Mouse (Mus musculus): ENCODE measurements around the gene Itgb4.

Gene Itgb4

DNA sequence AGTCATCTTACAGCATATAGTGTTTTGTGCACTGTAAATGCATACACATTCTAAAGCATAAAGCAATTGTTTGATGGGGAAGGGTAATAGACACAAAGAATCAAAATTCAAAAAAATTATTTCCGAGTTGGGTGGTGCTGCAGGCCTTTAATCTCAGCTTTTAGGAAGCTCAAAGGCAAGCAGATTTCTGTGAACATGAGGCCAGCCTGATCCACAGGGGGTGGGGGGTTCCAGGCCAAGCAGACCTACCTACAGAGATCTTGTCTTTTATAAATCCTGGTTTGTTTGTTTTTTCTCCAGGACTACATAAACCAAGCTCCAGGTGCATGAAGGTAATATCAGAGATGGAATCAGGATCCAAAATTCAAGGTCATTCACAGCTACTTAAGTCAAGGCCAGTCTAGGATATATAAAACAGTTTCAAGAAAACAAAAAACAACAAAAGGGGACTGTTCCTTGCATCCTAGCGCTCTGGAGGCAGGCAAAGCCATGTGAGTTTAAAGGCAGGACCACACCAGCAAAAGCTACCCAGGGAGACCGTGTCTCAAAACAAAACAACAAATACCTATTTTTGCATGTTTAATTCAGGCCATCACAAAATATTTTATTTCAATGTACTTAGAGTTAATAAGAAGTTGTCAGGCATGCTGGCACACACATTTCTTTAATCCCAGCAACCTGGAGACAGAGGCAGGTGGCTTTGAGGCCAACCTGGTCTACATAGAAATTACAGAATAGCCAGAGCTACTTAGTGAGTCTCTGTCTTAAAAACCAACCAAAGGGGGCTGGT is 50.7 kb downstream of the Itgb4 start:
- DNase-seq (ENCODE audit: extremely low spot score, low read depth, low spot score), result no peak

DNA sequence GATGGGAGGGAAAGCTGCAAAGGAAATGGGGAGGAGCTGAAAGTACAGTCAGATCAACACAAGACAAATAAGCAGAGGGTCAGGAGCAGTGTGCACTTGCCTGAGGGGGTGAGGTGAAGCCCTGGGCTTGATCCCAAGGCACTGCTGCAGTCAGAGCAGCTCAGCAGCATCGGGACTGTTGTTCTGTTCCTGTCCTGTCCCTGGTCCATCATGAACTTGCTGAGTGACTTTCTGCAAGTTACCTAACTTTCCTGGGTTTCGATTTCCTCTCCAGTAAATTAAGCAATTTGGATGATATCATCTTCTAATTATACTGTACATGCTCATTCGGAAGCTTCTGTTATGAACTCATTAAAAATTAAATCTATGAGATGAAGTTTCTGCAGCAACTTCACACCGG is 53.2 kb downstream of the Itgb4 start, which contains the start of gene H3f3b:
Gene H3f3b, minus strand, starts transcription at position 207 of the 400 bp plus-strand sequence.
- DNase-seq (ENCODE audit: extremely low spot score, low read depth, low spot score), result no peak

DNA sequence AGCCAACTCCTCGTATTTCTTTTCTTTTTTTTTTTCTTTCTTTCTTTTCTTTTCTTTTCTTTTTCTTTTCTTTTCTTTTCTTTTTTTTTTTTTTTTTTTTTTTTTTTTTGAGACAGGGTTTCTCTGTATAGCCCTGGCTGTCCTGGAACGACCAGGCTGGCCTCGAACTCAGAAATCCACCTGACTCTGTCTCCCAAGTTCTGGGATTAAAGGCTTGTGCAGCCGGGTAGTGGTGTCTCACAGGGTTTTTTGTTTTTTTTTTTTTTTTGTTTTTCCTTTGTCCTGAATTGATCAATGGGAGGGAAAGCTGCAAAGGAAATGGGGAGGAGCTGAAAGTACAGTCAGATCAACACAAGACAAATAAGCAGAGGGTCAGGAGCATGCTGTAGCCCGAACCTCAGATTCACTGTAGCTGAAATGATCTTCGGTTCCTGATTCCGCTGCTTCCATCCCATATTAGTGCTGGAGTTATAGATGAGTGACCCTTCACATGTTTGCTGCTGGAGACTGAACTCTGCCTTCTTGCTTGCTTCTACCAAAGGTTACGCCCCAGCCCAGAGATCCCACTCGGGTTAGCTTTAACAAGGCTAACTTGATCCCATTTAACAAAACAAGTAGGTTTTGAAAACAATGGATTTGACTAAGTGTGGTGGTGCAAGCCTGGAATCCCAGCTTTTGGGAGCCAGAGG is 53.8 kb downstream of the Itgb4 start:
- no peak for DNase-seq (ENCODE audit: extremely low spot score, low read depth, low spot score)

DNA sequence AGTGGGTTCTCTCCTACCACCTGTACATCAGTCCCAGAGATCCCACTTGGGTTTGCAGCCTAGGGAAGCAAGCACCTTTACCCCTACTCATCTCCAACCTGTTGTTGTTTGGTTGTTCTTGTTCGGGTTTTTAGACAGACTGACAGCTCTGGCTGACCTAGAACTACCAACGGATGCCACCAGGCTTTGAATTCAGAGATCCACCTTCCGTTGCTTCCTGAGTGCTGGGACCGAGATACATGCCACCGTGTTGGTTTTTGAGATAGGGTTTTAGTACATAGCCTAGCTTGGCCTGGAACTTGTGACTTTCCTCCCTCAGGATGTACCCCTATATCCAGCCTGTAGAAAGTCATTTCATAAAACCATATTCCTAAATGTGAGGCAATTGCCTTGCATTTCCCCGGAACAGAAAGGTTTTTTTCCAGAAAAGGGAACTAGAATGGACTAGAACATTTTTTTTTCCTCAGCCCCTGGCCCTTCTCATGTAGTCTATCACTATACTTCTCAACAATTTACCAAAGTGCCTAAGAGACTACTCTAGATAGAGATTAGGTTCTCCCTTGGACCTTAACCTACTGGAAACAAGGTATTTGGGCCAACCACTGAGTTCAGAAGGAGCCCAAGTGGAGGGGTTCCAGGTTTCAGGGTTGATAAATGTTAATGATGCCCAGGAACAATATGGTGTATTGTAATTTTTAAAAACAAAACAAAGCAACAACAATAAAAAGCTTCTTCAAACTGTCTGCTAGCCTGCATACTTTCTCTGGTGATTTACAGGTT is 54.8 kb downstream of the Itgb4 start:
- no peak for DNase-seq (ENCODE audit: extremely low spot score, low read depth, low spot score)

DNA sequence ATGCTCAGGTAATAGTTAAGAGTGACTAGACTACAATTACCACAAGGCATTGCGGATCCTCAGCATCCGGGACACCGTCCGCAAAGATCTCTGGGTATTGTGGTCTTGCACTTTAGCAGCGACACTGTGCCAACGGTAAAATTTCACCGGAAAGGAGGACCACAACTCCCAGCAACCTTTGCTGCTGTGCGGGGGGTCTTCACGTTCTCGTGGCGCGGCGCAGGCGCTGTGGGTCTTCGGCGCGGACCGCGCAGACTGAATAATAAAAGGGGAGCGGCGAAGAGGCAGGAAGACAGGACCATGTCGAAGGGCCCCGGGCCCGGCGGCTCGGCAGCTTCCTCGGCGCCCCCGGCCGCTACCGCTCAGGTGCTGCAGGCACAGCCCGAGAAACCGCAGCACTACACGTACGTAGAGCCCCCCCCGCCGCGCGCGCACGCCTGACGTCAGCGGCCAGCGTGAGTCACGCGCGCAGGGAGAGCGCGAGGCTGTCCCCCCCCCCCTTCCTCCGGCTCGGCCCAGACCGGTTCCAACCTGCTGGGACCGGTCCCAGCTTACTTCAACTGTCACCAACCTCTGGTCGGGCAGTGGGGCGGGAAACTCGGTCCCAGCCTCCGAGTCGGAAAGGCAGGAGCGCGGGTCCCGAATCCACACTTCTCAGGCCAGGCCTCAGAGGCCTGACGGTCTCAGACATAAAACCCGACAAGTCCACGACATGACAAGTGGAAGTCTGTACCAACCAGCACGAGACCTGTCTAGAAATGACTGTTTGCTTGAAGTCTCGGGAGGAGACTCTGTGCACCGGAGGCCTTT is 55.8 kb downstream of the Itgb4 start, which contains the start of gene Unk:
Gene Unk, plus strand, starts transcription at position 235 of the 810 bp plus-strand sequence.
- peak; percentile 95 for DNase-seq (ENCODE audit: extremely low spot score, low read depth, low spot score)

DNA sequence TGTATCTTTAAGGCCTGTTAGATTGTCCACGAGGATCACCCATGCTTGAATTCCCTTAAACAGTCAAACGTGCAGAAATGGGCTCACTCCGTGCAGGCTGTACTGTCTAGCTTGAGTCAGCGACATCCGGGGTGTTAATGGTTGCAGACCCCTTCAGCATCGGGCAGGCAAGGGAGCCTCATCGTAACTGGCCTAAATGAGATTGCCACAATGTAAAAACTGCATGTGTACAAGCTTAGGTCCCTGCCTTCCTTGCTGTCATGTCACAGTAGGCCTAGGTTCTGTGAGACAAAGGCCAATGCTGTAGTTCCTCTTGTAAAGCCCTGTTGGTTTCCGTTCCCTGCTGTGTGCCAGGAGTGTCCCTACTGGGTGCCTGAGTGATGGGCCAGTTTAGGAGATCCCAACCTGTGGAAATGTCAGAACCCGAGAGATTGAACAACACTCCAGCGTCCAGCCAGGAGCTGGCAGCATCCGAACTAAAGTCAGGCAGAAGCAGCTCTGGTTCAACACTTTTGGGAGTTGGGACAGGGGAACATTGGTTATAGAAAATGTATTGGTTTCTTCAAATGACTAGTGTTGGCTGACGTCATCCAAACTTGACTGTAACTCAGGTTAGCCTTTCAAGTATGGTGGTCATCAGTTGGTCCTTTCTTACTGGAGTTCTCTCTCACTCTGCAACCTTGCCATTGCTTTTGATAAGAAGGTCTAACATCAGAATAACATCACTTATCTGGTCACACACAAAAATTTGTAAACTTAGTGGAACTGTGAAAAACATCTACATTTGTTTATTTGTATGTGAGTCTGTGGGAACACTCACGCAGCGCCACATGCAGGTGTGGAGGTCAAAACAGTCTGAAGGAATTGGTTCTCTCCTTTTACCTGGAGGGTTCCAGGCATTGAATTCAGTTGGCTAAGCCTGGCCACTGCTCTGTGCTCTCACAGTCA is 56.7 kb downstream of the Itgb4 start:
- DNase-seq (ENCODE audit: extremely low spot score, low read depth, low spot score), result no peak

DNA sequence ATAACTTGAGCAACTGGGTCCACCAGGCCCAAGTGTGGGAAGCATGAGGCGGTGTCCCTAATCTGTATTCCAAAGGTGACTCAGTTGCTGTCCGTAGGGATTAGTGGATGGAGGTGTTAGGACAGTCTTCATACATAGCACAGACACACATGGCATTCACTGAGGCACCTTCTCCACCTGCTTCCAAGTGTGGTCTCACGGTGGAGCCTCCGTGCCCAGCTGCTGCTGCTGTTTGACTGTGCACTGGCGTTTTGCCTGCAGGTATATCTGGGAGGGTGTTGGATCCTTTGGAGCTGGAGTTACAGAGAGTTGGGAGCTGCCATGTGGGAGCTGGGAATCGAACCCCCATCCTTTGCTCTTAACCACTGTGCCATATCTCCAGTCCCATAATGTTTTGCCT is 60.1 kb downstream of the Itgb4 start:
- no peak for DNase-seq (ENCODE audit: extremely low spot score, low read depth, low spot score)

DNA sequence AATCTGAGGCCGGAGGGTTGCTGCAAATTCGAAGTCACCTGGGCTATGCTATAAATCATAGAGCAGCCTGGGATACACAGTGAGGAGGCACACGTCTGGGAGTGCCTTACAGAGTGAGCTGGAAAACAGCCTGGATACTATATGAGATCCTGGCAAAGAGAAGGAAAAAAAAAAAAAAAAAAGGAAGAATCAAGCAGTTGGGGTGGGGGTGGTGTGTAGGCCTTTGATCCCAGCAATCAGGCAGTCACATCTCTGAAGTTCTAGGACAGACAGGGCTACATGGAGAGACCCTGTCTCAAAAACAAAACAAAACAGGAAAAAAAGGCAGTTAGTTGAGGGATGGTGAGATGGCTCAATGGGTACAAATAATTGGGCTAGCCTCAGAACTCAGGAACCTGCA is 62.2 kb downstream of the Itgb4 start:
- DNase-seq (ENCODE audit: extremely low spot score, low read depth, low spot score), result no peak

DNA sequence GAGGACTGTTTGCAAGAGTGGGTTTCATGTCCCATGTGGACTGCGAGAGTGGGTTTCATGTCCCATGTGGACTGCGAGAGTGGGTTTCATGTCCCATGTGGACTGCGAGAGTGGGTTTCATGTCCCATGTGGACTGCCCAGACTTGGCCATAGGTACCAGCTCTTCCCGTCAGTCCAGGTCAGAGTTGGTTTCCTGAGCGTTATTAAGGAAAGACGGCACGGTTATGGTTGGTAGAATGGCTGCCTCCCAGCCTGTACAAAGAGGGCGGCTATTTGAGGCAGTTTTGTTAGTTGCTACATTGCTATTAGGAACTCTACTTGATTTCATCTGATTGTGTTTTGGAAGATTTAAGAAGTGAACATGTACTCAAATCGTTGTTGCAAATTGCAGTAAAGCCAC is 63.3 kb downstream of the Itgb4 start:
- DNase-seq (ENCODE audit: extremely low spot score, low read depth, low spot score), result no peak

DNA sequence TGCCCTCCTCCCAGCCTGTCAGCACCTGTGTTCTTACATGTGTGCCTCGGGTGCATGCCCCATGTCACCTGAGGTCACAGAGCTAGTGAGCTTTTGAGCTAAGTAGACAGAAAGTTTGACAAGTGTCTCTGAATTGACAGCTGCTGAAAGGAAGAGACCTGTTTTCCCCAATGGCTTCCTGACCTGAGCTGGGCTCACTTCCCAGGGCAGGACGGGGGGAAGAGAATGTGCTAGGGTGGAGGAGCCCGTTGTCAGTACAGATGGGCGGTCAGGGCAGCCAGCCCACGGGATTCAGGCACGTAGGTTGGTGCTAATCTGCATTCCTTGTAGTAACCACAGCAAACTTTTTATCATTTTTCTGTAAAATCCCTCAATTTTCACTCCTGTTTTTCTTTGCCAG is 66.1 kb downstream of the Itgb4 start:
- DNase-seq (ENCODE audit: extremely low spot score, low read depth, low spot score), result no peak

DNA sequence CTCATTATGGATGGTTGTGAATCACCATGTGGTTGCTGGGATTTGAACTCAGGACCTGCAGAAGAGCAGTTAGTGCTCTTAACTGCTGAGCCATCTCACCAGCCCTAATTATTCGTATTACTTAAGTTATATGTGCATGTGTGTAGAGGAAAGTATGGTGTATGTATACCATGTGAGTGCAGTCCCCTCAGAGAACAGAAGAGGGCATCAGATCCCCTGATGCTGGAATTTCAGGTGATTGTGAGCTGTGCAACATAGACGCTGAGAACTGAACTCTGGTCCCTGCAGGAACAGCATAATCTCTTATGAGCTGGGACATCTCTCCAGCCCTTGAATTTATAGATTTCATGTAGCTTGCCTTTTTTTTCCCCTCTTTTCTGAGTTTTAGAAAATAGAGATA is 67.3 kb downstream of the Itgb4 start:
- DNase-seq (ENCODE audit: extremely low spot score, low read depth, low spot score), result no peak

DNA sequence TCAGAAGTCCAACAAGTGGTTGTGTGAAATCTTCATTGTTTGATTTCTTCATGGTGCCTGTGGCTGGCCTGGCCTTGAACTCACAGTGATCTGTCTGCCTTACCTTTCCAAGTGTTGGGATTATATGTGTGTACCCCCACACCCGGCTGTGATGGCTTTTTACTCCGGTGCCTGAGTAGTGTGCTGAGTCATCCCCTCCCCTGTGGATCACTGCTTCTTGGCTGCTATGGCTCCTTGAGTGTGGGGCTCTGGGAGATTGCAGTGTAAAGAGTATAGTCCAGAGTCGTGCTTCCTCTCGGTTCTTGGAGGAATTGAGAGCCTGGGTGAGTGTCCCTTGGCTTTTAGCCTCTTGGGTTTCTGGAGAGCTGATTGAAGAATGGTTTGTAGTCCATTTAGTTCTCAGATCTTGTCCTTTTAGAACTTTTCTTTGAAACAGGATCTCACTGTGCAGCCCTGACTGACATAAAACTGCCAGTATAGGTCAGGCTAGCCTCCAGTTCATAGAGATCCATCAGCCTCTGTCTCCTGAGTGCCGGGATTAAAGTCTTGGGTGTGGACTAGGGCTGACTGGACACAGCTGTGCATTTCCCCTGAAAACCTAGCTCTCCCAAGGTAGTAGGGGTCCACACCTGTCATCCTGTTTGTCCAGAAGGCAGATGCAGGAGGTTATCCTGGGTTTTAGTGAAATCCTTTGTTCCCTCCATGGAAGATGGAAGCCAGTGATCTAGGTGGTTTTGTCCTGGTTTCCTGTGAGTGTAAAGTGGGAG is 68.0 kb downstream of the Itgb4 start:
- no peak for DNase-seq (ENCODE audit: extremely low spot score, low read depth, low spot score)

DNA sequence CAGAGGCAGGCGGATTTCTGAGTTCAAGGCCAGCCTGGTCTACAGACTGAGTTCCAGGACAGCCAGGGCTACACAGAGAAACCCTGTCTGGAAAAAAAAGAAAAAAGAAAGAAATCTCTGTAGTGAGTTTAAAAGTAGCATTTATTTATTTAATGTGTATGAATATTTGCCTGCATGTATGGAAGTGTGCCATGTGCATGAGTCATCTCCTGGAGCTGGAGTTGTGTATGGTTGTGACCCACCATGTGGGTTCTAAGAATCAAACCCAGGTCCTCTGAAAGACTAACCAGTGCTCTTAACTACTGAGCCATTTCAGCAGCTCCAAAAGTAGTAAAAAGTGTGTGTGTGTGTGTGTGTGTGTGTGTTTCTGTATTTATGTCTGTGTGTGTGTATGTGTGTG is 68.8 kb downstream of the Itgb4 start:
- no peak for DNase-seq (ENCODE audit: extremely low spot score, low read depth, low spot score)

DNA sequence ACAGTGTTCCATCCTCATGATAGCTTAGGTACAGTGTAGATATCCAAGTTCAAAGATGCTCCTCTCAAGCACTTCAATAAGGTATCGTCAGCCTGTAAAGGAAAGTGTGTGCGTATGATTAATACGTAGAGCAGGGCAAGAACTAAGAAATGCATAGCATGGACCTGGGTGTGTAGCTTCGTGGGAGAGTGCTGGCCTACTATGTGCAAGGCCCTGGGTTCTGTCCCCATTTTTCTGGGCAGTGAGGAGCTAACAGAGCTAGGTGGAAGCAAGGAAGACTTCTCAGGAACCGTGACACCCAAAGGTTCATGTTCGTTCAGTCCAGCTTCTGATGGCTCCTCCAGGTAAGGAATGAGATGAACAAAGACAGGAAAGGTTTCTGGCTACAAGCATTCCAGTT is 70.7 kb downstream of the Itgb4 start:
- no peak for DNase-seq (ENCODE audit: extremely low spot score, low read depth, low spot score)

DNA sequence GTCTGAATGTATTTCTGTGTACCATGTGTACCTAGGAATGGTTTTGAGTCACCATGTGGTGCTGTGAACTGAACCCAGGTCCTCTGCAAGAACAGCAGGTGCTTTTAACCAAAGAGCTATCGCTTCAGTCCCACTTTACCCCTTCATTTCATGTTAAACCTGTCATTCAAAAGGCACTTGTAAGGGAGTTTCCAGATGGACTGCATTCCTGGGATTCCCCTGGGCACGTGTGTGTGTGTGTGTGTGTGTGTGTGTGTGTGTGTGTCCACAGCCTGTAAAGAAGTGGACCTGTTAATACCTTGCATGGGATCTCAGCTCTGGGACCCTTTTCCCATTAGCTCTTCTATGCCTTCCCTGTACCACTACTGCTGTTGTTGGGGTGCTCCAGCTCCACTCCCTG is 75.1 kb downstream of the Itgb4 start:
- no peak for DNase-seq (ENCODE audit: extremely low spot score, low read depth, low spot score)

DNA sequence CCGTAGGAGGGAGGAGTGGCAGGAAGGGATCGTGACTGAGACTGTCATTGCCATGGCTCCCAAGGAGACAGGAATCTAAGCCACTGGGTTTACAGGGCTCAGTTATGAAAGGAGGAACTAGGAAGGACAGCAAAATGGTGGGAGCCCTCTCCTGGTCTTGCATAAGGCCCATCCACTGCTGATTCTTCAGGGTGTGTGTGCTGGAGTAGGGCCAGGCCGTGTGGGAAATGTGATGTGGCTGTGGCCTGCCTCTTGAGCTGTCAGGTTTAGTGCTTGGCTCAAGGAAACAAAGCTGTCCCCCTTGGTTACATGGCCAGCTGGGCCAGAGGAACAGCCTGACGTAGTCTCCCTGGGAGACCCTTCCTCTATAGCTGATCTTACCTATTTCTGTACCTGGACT is 75.7 kb downstream of the Itgb4 start:
- DNase-seq (ENCODE audit: extremely low spot score, low read depth, low spot score), result no peak

DNA sequence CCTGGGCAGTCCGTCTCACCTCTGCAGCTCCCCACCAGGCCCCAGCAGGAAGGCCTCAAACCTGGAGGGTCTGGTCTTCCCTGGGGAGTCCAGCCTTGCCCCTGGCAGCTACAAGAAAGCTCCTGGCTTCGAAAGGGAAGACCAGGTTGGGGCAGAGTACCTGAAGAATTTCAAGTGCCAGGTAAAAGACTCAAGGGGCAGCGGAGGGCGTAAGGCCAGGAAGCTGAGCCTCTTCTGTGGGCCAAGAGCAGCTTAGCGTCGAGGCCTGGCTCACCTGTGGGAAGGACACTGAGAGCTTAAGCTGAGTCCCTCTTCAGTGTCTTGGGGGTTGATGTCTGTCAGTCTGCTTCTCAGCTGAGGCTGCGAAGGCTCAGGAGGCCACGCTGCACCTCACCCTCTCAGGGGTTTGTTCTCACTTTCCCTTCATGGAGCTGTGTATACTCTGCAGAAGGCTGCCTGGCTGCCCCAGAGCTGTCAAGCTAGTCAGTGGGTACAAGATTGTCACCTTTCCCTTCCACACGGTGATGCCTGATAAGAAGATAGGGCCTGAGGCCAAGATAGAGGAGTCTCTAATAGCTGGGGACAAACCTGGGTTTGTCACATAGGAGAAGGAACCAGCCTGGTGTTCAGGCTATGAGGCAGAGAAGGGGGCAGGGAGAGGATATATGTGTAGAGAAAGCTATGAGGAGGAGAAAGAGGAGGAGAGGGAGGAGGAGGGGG is 79.2 kb downstream of the Itgb4 start:
- no peak for DNase-seq (ENCODE audit: extremely low spot score, low read depth, low spot score)

DNA sequence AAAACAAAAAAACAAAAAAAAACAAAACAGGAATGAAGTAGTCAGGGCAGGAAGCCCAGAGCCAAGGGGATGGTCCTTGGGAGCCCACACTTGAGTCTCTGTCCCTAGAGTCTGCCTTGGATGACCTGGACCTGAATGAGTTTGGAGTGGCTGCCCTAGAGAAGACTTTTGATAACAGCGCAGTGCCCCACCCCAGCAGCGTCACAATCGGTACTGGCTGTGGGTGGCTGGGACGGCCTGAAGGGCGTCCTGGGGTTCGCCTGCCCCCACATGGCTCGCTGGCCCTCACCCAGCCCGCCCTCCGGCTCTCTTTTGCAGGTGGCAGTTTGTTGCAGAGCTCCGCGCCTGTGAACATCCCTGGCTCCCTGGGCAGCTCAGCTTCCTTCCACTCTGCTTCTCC is 81.4 kb downstream of the Itgb4 start:
- no peak for DNase-seq (ENCODE audit: extremely low spot score, low read depth, low spot score)

All from hindlimb bud, embryonic 11.5 days (tissue).